Mouse (Mus musculus): ENCODE data around the gene Hoxd9.

Hoxd9 gene

DNA sequence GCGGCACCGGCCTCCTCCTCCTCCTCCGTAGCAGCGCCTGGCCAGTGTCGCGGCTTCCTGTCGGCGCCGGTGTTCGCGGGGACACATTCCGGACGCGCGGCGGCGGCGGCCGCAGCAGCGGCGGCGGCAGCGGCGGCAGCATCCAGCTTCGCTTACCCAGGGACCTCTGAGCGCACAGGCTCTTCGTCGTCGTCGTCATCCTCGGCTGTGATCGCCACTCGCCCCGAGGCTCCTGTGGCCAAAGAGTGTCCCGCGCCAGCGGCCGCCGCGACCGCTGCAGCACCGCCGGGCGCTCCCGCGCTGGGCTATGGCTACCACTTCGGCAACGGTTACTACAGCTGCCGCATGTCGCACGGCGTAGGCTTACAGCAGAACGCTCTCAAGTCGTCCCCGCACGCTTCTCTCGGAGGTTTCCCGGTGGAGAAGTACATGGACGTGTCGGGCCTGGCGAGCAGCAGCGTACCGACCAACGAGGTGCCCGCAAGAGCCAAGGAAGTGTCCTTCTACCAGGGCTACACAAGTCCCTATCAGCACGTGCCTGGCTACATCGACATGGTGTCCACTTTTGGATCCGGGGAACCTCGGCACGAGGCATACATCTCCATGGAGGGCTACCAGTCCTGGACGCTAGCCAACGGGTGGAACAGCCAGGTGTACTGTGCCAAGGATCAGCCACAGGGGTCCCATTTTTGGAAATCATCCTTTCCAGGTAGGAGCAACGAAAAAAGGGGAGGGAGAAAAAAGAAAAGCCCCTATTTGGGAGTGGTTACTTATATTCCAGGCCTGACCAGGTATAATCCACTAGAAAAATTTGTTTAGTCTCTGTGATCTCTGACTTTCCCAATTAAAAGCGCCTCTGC is 28.9 kb upstream of the Hoxd9 start:
- no peak for DNase-seq (ENCODE audit: extremely low spot score, low read depth, low spot score)

DNA sequence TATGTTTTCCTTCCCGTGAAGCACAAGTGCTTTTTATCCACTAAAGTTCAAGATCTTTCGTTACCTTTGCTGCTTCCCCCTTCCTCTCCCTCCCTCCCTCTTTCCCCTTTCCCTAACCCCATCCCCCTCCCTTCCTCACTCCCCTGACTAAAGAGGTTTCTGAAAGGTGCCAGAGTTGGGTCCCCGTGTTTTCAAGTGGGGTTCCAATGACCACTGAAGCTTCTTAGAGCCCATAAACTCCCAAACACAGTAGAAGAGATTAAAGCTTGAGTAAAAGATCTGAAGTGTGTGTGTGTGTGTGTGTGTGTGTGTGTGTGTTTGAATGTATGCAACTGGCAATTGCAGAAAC is 28.3 kb upstream of the Hoxd9 start:
- DNase-seq (ENCODE audit: extremely low spot score, low read depth, low spot score), result no peak

DNA sequence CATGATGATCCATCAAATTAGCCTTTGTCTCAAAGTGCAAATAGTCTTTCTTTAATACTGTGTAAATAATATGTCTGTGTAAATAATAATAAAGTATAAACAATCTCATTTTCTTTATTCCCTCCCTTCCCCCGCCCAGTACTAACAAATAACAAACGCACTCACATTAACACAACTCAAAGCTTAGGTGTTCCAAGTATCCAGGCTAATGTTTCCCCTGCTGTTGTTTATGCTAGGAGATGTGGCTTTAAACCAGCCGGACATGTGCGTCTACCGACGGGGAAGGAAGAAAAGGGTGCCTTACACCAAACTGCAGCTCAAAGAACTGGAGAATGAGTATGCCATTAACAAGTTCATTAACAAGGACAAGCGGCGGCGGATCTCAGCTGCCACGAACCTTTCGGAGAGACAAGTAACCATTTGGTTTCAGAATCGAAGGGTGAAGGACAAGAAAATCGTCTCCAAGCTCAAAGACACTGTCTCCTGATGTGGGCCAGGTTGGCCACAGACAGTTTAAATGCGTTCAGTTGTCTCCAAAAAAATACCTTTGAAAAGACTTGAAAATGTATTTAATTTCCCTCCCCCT is 27.8 kb upstream of the Hoxd9 start:
- no peak for DNase-seq (ENCODE audit: extremely low spot score, low read depth, low spot score)

DNA sequence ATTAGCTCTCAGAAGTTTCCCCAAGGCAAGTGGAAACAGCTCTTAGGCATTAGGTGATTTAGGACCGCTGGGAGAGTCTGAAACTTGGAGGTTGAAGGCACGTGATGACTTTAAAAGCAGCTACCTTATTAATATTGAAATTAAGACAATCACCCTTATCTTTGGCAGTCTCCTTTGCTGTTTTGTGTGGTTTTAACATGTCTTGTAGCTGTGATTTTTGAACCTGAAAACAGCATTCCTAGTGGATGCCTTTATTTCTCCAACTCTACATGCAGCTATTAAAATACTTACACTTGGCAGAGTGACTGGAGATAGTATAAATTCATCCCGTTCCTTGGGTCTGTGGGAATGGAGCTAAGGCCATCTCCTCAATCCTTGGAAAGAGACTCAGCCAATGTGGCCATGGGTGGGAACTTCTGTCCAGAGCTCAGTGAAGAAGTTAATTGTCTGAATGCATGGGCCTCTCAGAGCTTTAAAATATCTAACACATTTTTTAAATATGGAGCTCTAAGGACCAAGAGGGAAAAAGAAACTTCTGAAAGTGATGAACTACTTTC is 26.8 kb upstream of the Hoxd9 start:
- no peak for DNase-seq (ENCODE audit: extremely low spot score, low read depth, low spot score)

DNA sequence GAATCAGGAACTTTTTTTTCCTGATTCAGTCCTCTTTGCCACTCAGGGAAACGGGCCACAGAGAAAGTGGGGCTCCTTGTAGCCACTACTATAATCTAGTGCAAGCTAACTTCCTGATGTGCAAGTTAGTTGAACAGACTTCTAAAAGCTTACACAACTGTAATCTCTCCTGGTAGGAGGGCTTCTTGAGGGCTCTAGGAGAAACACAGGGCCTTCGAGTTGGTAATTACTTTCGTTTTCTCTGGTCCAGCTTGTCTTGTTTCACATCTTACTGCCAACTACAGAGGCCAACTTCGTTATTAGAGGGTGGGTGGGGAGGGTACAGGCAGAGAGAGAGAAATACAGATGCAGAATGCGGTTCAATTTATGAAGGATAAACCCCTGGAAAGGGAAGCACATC is 25.7 kb upstream of the Hoxd9 start:
- no peak for DNase-seq (ENCODE audit: extremely low spot score, low read depth, low spot score)

DNA sequence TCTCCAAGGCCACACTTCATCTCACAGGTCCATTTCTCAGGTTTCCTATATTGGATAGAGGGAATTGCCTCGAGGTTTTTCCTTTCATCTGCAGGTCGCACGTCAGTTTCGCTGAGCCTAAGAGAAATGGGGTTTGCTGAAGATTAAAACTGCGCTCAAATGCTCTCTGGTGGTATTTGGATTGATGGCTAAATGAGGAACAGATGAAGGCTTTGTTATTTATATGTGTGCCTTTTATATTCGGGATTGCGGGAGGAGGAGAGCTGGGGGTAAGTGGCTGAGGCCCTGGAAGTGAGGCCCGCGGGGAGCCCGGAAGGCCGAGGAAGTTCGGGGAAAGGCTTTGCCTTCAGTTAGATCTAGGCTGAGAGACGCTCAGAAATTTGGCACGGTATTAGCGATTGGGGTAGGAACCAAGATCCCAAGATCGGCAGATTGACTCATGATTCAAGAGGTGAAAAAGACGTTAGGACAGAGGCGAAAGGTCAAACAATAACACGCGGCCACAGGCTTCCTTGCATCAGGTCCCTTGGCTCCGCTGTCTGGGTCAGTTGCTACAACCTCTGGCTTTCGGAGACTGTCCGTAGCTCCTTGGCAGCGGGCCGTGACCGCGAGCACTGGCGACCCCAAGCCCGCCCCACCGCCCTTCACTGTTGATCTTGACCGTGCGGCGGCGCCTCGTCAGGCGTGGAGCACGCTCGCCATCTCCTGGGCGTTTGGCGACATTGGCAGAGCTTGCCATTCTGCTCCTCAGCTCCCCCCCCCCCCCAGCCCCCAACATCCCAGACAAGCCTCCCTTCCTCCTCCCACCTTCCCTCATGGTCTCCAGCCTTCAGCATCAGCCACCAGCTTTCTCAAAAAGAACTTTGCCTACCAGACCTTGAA is 24.8 kb upstream of the Hoxd9 start:
- DNase-seq (ENCODE audit: extremely low spot score, low read depth, low spot score), result no peak

DNA sequence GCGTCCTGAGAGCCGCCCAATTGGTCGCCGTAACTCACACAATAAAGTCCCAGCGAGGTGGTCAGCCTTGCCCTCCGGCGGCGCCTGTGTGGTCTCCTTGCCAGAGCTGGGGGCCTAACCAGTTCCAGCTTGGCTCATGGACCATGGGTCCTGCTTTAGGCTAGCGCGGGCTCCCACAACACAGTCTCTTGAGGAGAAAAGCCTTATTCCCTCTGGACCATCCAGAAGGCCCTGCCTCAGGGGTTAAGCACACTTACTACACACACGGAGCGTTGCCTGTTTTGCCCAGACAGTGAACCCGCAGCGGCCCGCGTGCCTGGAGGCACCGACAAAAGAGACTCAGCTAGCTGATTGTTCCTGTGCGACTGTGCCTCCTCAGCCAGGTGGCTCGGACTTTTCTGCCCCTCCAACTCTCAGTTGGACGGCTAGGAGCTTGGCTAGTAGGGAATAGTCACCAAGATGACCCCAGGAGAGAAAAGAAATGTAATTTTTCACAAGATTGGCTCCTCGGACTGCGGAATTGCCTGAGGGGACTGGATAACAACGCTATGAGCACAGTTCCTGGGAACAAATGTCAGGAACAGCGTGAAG is 23.6 kb upstream of the Hoxd9 start:
- DNase-seq (ENCODE audit: extremely low spot score, low read depth, low spot score), result no peak

DNA sequence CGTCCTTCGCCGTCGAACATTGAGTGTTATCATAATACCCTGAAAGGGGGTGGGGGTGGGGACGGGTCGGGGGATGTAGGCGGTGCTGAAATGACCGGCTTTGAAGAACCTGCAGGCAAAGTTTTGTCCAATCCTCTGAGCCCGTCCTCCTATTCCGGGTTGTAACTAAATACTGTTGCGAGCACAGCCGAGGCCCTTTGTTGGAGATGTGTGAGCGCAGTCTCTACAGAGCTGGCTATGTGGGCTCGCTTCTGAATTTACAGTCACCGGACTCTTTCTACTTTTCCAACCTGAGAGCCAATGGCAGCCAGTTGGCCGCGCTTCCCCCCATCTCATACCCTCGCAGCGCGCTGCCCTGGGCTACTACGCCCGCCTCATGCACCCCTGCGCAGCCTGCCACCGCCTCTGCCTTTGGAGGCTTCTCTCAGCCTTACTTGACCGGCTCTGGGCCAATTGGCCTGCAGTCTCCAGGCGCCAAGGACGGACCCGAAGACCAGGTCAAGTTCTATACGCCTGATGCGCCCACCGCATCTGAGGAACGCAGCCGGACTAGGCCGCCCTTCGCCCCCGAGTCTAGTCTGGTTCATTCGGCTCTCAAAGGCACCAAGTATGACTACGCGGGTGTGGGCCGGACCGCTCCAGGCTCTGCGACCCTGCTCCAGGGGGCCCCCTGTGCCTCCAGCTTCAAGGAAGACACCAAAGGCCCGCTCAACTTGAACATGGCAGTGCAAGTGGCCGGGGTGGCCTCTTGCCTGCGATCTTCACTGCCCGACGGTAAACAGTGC is 22.5 kb upstream of the Hoxd9 start, which contains the start of gene Hoxd12:
Gene Hoxd12, plus strand, starts transcription at position 133 of the 785 bp plus-strand sequence.
- no peak for DNase-seq (ENCODE audit: extremely low spot score, low read depth, low spot score)

DNA sequence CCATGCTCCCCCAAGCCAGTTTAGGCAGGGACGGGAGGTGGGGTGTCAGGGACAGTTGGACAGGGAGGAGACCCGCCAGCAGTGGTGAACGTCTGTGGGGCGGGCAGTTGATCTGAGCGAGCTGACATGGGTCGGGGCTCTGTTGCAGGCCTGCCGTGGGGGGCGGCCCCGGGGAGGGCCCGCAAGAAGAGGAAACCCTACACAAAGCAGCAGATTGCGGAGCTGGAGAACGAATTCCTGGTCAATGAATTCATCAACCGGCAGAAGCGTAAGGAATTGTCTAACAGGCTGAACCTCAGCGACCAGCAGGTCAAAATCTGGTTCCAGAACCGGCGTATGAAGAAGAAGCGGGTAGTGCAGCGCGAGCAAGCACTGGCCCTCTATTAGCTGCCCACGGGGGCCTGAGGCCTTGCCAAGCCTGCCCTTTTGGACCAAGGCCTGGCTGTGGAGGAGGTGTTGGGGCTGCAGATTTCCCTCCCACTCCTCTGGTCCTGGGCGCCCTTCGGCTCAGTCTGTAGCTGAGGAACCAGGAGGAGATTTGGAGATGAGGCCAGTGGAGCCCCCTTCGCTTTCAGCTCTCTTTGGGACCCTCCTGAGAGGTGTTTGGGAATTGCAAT is 21.8 kb upstream of the Hoxd9 start:
- DNase-seq (ENCODE audit: extremely low spot score, low read depth, low spot score), result no peak

DNA sequence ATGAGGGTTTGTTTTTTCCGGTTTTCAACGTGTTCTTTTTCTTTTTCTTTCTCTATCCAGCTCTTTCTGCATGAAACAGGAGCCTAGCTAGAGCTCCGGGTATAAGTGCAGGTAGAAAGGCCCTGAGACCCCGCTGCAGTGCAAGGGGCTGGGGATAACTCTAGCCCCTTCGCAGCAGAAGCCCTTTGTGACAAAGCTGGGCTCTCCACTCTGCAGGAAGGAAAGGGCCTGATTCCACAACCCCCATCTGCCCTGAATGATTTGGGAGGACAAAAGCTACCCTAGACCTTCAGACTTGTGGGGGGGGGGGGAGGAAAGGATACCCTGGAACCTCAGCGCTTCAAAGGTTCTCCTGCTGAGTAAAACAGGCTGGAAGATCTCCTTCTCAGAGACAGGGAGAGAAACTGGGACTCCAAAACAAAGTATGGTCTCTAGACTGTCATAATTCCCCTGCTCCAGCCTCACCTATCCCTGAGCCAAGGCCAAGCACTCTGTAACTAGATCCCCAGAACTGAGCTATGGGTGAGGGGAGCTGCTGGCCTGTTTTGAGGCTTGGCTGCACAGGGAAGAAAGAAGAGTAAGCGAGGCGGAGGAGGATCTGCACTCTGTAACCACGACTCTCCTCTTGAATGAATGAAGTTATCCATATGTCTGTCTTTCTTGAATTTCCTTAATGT is 21.0 kb upstream of the Hoxd9 start:
- no peak for DNase-seq (ENCODE audit: extremely low spot score, low read depth, low spot score)

DNA sequence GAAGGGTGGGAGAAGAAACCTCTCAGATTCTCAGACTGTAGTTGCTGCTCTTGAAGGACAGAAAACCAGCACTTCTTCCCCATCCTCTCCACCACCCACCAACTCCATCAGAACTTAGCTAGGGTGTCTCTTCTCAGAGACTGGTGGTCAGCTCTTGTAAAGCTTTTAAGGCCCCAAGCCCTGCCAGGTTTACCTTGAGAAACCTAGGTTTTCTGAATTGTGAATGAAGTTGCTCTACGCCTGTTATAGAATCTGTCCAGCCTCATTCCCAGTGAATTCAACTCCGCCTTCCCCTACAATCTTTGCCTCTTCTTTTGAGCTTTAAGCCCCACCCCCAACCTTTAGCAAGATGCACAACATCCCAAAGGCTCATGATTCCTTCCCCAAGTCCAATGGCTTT is 20.4 kb upstream of the Hoxd9 start:
- no peak for DNase-seq (ENCODE audit: extremely low spot score, low read depth, low spot score)

DNA sequence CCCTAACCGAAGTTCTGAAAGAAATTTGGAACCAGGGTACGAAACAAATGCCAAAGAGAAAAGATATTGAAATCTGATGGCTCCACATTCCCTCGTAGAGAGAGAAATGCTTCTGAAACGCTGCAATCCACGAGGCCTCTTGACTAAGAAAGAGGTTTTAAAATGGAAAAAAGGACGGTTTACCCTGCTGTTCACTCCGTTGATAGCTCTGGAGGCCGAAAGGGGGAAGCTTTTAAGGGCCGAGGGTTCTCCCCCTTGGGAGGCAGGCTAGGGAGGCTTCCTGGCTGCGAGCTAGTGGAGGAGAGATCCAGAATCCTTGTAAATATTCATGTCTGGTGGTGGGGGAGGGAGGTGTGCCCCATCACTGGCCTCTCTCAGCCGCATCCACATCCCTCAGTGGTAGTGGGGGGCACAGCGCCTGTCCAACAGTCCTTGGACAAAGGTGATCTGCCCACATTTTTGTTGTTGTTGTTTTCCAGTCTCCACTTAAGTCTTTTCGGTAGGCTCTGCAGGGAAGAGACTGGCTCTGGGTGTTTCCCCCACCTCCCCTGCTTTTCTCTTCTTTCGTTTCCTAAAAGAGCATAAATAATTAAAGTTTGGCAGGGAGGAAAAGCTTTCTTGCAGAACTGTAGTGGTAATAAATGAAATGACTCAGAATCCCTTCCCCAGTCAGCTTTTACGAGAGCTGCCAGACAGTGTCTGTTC is 18.5 kb upstream of the Hoxd9 start, which contains the start of gene Hoxd11:
Gene Hoxd11, plus strand, starts transcription at position 667 of the 705 bp plus-strand sequence.
- no peak for DNase-seq (ENCODE audit: extremely low spot score, low read depth, low spot score)

DNA sequence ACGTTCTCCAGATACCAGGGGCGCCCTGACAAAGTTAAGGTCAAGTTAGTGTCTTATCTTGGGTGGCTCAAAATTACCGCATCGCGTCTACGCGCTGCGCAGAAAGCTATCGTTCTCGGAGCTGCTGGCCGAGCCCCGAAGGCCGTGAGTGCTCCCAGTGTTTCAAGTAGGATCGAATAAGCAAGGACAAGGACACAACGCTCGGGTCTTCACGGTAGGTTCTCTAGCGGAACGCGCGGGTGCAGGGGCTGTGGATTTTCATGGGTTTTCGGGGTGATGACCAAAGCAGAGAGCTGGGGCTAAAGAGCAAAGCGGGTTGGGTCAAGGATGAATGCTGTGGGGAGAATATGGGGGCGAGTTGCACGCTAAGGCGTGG is 17.9 kb upstream of the Hoxd9 start:
- DNase-seq (ENCODE audit: extremely low spot score, low read depth, low spot score), result no peak

DNA sequence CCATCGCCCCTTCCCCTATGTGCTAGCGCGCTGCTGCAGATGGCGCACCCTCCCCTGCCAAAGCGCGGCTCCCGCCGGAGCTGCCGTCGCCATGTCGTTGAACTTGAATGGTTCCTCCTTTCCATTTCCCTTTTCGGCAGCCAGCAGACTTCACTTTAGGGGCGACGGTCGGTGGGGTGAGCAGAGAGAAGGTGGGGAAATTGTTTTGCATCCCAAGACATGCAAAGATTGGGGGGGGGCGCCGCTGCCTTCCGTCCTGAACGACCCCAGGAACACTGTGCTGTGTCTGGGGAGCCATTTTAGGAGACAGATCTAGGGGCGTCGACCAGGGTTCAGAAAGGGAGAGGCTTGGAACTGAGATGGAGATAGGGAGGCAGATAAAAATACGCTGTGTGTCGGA is 17.5 kb upstream of the Hoxd9 start:
- DNase-seq (ENCODE audit: extremely low spot score, low read depth, low spot score), result no peak

DNA sequence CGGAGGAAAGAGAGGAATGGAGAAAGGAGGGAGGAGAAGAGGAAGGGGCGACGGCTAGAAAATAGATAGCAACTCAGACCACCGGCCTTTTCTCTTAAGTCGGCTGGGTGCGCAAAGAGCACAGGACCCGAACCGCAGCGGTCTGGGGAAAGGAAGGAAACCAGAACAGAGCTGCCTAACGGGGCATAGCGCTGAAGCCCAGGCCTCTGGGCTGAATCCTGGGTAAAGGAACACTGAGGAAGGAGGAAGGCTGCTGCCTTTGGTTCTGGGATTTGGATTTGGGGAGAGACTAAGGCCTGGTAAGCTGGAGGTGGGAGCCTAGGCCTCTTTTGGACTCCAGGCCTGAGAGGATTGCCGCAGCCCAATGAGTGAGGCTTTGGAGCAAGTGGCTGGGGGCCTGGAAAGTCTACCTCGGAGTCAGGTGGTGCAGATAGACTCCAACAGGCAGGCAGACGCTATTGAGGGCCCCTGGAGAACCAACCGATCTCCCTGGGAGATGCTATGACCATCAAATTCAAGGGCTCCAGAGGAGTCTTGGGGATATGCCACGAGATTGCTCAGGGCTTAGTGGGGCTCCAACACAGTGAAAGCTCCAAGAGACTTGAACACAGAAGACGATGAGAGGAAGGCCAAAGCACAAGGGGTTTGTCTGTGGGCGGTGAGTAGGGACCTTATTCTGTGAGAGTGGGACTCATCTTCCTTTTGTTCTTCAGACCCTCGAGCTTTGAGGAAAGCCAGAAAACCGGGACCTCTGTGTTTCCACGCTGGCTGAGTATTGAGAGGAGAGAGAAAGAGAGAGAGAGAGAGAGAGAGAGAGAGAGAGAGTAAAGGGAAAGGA is 16.7 kb upstream of the Hoxd9 start:
- no peak for DNase-seq (ENCODE audit: extremely low spot score, low read depth, low spot score)

DNA sequence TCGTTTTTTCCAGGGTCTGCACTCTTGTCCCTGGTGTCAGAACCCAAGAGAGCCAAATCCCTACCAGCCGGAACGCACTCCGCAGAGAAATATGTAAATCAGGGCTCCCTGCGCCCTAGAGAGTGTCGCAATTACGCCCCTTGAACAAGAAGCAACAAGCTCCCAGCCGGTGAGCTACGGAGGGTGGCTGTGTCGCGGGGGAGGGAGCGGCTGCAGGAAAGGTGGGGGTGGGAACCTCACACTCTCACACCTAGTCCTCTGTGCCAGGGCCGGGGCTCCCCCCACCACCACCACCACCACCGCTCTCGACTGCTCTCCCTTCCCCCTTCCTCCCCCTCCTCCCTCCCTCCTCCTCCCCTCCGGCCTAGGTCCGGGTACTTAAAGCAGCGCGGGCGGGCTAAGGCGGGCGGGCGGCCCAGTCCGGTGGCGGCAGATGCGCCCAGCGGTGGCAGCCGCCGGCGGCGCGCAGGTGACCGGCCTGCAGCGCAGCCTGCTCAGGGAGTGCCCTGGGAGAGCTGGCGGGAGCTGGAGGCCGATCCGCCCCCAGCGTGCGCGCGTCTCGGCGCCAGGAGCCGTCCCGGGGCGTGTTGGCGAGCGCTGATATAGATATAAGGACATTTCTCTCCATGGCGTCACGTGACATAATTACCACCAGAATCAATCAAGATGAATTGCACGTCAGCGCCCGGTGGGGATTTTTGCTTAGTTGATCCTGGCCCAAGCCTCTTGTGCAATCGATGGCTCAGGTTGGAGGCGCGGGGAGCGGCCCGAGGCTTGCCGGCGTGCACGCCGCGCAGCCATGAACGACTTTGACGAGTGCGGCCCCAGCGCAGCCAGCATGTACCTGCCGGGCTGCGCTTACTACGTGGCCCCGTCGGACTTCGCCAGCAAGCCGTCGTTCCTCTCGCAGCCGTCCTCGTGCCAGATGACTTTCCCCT is 15.7 kb upstream of the Hoxd9 start:
- DNase-seq (ENCODE audit: extremely low spot score, low read depth, low spot score), result no peak

DNA sequence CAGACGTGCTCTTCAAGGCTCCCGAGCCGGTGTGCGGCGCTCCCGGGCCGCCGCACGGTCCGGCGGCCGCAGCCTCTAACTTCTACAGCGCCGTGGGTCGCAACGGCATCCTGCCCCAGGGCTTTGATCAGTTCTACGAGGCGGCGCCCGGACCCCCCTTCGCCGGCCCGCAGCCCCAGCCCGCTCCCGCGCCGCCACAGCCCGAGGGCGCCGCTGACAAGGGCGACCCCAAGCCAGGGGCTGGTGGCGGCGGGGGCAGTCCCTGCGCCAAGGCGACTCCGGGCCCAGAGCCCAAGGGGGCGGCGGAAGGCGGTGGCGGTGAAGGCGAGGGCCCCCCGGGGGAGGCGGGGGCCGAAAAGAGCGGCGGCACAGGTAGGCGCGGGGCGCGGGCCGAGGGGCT is 14.7 kb upstream of the Hoxd9 start:
- DNase-seq (ENCODE audit: extremely low spot score, low read depth, low spot score), result no peak
